Mouse (Mus musculus): ENCODE measurements around the gene 4921524J17Rik. TPM values are rescaled to one million over a fixed set of nuclear protein-coding genes. Genes with fewer than 3 reads are reported as not detected.
A peak's percentile ranks its signal among the peaks of the same experiment; 100 is the strongest.

The 4921524J17Rik gene
- polyA plus RNA-seq, 1 experiment from 2014 or later: 67.0 TPM

- Histone ChIP-seq H3K27ac (ENCODE audit: low read depth, low read length) (no peak overlapping the region), H3K4me1 (ENCODE audit: control insufficient read depth, insufficient read depth, low read length) (peaks cover 10% of the 10 kb centered on the region; the same call in 1 of the 2 replicates), H3K9ac (ENCODE audit: low read depth, low read length) (no peak overlapping the region), H3K36me3 (ENCODE audit: control insufficient read depth, insufficient read depth, low read length) (no peaks in the 10 kb centered on the region), H3K9me3 (replicated peaks; ENCODE audit: control insufficient read depth, low read length) (no peaks in the 10 kb centered on the region), H3K4me3 (ENCODE audit: low read depth, low read length) (no peak overlapping the region), H3K27me3 (ENCODE audit: control insufficient read depth, insufficient read depth, low read length) (no peaks in the 10 kb centered on the region), H3K4me2 (no peak overlapping the region)
- ATAC-seq (replicated peaks; ENCODE audit: insufficient number of reproducible peaks, low FRiP score, low TSS enrichment): no peak
- WGBS (ENCODE audit: insufficient replicate concordance): 29% methylated on average over 1 of the region's 1 CpGs
These were observed 41.2 kb downstream of the 4921524J17Rik start for GRCm38 (mm10) chr8:85391438-85391837.

- peaks cover 23% of the 10 kb centered on the region for H3K4me1 ChIP-seq (ENCODE audit: control insufficient read depth, insufficient read depth, low read length)
- WGBS (ENCODE audit: insufficient replicate concordance): 68% methylated on average over 6 of the region's 6 CpGs
- no peak within 1 kb of the TSS for H3K4me2 ChIP-seq
- H3K9me3 ChIP-seq (replicated peaks; ENCODE audit: control insufficient read depth, low read length): no peaks in the 10 kb centered on the region
- no peaks in the 10 kb centered on the region for H3K36me3 ChIP-seq (ENCODE audit: control insufficient read depth, insufficient read depth, low read length)
- H3K27ac ChIP-seq (ENCODE audit: low read depth, low read length): no peak within 1 kb of the TSS
- no peaks in the 10 kb centered on the region for H3K27me3 ChIP-seq (ENCODE audit: control insufficient read depth, insufficient read depth, low read length)
- no peak for ATAC-seq (replicated peaks; ENCODE audit: insufficient number of reproducible peaks, low FRiP score, low TSS enrichment)
- no peak within 1 kb of the TSS for H3K9ac ChIP-seq (ENCODE audit: low read depth, low read length)
- no peak within 1 kb of the TSS for H3K4me3 ChIP-seq (ENCODE audit: low read depth, low read length)
These were observed 46.4 kb downstream of the 4921524J17Rik start, which contains the start of gene Mylk3 for GRCm38 (mm10) chr8:85386205-85386604. Gene Mylk3, minus strand, starts transcription at chr8:85386345.

- WGBS (ENCODE audit: insufficient replicate concordance): 55% methylated on average over 4 of the region's 4 CpGs
- peak overlapping the region; percentile 99 for H3K27ac ChIP-seq (ENCODE audit: low read depth, low read length)
- no peak for ATAC-seq (replicated peaks; ENCODE audit: insufficient number of reproducible peaks, low FRiP score, low TSS enrichment)
- peak overlapping the region; percentile 70; the same call in 1 of the 2 replicates for H3K9ac ChIP-seq (ENCODE audit: low read depth, low read length)
- H3K27me3 ChIP-seq (ENCODE audit: control insufficient read depth, insufficient read depth, low read length): no peaks in the 10 kb centered on the region
- no peaks in the 10 kb centered on the region for H3K9me3 ChIP-seq (replicated peaks; ENCODE audit: control insufficient read depth, low read length)
- no peak overlapping the region for H3K4me3 ChIP-seq (ENCODE audit: low read depth, low read length)
- peak overlapping the region; percentile 74 for H3K4me2 ChIP-seq
- no peaks in the 10 kb centered on the region for H3K36me3 ChIP-seq (ENCODE audit: control insufficient read depth, insufficient read depth, low read length)
- H3K4me1 ChIP-seq (ENCODE audit: control insufficient read depth, insufficient read depth, low read length): peaks cover 42% of the 10 kb centered on the region
These were observed 50.7 kb downstream of the 4921524J17Rik start for GRCm38 (mm10) chr8:85381926-85382325.

DNA sequence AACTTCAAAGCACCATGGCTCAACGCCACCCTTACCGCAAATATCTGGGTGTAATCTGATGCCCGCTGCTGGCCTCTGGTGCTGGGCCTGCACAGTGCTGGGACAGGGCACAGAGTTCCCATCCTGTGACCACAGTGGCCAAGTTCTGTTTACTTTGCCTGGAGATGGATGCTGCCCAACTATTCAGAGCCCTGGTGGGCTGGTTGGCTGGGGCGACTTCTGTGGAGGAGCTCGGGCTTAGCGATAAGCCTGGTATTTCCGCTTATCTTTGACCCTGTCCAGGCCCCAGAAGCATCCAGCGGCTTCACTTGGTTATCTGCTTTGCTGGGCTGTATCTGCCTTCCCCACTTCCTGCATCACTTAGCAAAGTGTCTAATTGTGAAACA is 51.8 kb downstream of the 4921524J17Rik start:
- peaks cover 48% of the 10 kb centered on the region for H3K4me1 ChIP-seq (ENCODE audit: control insufficient read depth, insufficient read depth, low read length)
- H3K4me3 ChIP-seq (ENCODE audit: low read depth, low read length): peak overlapping the region; percentile 42
- peak overlapping the region; percentile 76 for H3K9ac ChIP-seq (ENCODE audit: low read depth, low read length)
- H3K4me2 ChIP-seq: peak overlapping the region; percentile 74
- WGBS (ENCODE audit: insufficient replicate concordance): 11% methylated on average over 8 of the region's 8 CpGs
- H3K9me3 ChIP-seq (replicated peaks; ENCODE audit: control insufficient read depth, low read length): no peaks in the 10 kb centered on the region
- H3K36me3 ChIP-seq (ENCODE audit: control insufficient read depth, insufficient read depth, low read length): no peaks in the 10 kb centered on the region
- H3K27me3 ChIP-seq (ENCODE audit: control insufficient read depth, insufficient read depth, low read length): no peaks in the 10 kb centered on the region
- ATAC-seq (replicated peaks; ENCODE audit: insufficient number of reproducible peaks, low FRiP score, low TSS enrichment): peak; percentile 88
- peak overlapping the region; percentile 99 for H3K27ac ChIP-seq (ENCODE audit: low read depth, low read length)

DNA sequence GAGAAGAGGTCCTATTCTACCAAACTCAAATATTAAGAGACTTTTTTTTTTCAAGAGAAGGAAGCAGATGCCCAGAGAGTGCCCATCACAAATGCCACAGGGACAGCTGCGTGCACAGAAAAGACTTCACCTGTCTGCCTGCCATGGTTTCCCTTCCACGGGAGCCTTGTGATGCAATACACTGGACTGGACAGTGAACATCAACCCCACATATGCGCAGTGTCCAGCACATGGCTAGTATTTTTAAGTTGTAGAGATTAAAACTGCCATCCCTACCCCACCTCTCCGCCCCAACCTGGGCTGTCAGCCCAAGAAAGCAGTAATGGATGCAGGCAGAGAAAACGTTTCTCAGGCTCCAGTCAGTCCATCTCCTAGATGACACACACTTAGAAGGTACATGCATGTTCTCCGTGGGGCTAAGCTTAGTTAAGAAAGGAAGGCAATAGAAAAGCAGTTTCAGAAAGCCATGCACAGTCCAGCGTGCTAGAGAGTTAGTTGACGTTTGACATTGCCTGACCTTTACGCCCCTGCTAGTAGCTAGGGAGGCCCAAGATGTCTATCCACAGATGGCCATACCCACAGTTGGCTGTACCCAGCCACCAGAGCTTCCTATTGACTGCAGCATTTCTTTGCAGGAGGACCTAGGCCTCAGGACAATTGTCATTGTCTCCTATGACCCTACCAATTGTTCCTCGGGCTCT is 52.4 kb downstream of the 4921524J17Rik start:
- no peaks in the 10 kb centered on the region for H3K27me3 ChIP-seq (ENCODE audit: control insufficient read depth, insufficient read depth, low read length)
- H3K4me2 ChIP-seq: peak overlapping the region; percentile 74
- peaks cover 51% of the 10 kb centered on the region for H3K4me1 ChIP-seq (ENCODE audit: control insufficient read depth, insufficient read depth, low read length)
- peak overlapping the region; percentile 76 for H3K9ac ChIP-seq (ENCODE audit: low read depth, low read length)
- H3K4me3 ChIP-seq (ENCODE audit: low read depth, low read length): peak overlapping the region; percentile 42
- 33% methylated on average over 10 of the region's 10 CpGs for WGBS (ENCODE audit: insufficient replicate concordance)
- H3K36me3 ChIP-seq (ENCODE audit: control insufficient read depth, insufficient read depth, low read length): no peaks in the 10 kb centered on the region
- ATAC-seq (replicated peaks; ENCODE audit: insufficient number of reproducible peaks, low FRiP score, low TSS enrichment): peak; percentile 33
- H3K9me3 ChIP-seq (replicated peaks; ENCODE audit: control insufficient read depth, low read length): no peaks in the 10 kb centered on the region
- peak overlapping the region; percentile 99 for H3K27ac ChIP-seq (ENCODE audit: low read depth, low read length)

- Histone ChIP-seq H3K9ac (ENCODE audit: low read depth, low read length) (peak overlapping the region; percentile 76), H3K4me1 (ENCODE audit: control insufficient read depth, insufficient read depth, low read length) (peaks cover 54% of the 10 kb centered on the region), H3K27me3 (ENCODE audit: control insufficient read depth, insufficient read depth, low read length) (no peaks in the 10 kb centered on the region), H3K4me3 (ENCODE audit: low read depth, low read length) (peak overlapping the region; percentile 42), H3K27ac (ENCODE audit: low read depth, low read length) (peak overlapping the region; percentile 99), H3K9me3 (replicated peaks; ENCODE audit: control insufficient read depth, low read length) (no peaks in the 10 kb centered on the region), H3K4me2 (peak overlapping the region; percentile 74), H3K36me3 (ENCODE audit: control insufficient read depth, insufficient read depth, low read length) (no peaks in the 10 kb centered on the region)
- ATAC-seq (replicated peaks; ENCODE audit: insufficient number of reproducible peaks, low FRiP score, low TSS enrichment): peak; percentile 64
- 6% methylated on average over 2 of the region's 2 CpGs for WGBS (ENCODE audit: insufficient replicate concordance)
These were observed 53.4 kb downstream of the 4921524J17Rik start for GRCm38 (mm10) chr8:85379142-85379781.

DNA sequence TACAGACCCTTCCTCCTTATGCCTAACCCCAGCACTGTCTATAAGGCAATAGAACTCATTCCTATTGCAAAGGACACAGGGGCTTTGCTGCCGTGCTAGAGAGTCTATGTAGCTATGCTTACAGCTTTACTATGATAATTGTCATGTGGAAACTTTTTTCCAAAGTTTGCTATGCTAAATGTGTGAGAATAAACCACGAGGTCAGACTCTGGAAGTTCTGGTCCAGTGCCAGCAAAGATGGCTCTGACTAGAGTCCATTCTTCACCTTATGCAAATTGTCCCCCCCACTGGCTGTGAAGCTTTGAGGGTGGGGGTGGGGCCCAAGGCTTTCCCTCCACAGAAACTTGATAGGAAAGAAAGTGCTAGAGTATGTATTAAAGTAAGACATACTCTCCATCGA is 56.1 kb downstream of the 4921524J17Rik start:
- no peaks in the 10 kb centered on the region for H3K27me3 ChIP-seq (ENCODE audit: control insufficient read depth, insufficient read depth, low read length)
- H3K4me3 ChIP-seq (ENCODE audit: low read depth, low read length): no peak overlapping the region
- H3K9ac ChIP-seq (ENCODE audit: low read depth, low read length): no peak overlapping the region
- ATAC-seq (replicated peaks; ENCODE audit: insufficient number of reproducible peaks, low FRiP score, low TSS enrichment): no peak
- no peaks in the 10 kb centered on the region for H3K9me3 ChIP-seq (replicated peaks; ENCODE audit: control insufficient read depth, low read length)
- H3K4me1 ChIP-seq (ENCODE audit: control insufficient read depth, insufficient read depth, low read length): peaks cover 50% of the 10 kb centered on the region
- 52% methylated on average over 3 of the region's 3 CpGs for WGBS (ENCODE audit: insufficient replicate concordance)
- no peak overlapping the region for H3K27ac ChIP-seq (ENCODE audit: low read depth, low read length)
- no peak overlapping the region for H3K4me2 ChIP-seq
- H3K36me3 ChIP-seq (ENCODE audit: control insufficient read depth, insufficient read depth, low read length): no peaks in the 10 kb centered on the region

DNA sequence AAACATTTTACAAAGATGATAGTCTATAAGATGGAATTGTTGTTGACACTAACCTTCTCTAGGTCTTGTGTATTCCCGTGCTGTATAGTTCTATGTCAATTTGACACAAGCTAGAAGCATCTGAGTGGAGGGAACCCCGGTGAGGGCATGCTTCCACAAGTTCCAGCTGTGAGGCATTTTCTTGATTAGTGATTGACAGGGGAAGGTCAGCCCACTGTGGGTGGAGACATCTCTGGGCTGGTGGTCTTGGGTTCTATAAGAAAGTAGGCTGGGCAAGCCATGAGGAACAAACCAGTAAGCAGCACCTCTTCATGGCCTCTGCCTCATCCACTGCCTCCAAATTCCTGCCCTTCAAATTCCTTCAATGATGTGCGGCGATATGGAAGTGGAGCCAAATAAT is 58.3 kb downstream of the 4921524J17Rik start:
- H3K4me3 ChIP-seq (ENCODE audit: low read depth, low read length): no peak overlapping the region
- no peak overlapping the region for H3K9ac ChIP-seq (ENCODE audit: low read depth, low read length)
- no peaks in the 10 kb centered on the region for H3K36me3 ChIP-seq (ENCODE audit: control insufficient read depth, insufficient read depth, low read length)
- no peaks in the 10 kb centered on the region for H3K9me3 ChIP-seq (replicated peaks; ENCODE audit: control insufficient read depth, low read length)
- no peak for ATAC-seq (replicated peaks; ENCODE audit: insufficient number of reproducible peaks, low FRiP score, low TSS enrichment)
- 39% methylated on average over 4 of the region's 4 CpGs for whole genome bisulfite sequencing (ENCODE audit: insufficient replicate concordance)
- peaks cover 30% of the 10 kb centered on the region for H3K4me1 ChIP-seq (ENCODE audit: control insufficient read depth, insufficient read depth, low read length)
- no peak overlapping the region for H3K27ac ChIP-seq (ENCODE audit: low read depth, low read length)
- peak overlapping the region; percentile 6; the same call in 1 of the 2 replicates for H3K4me2 ChIP-seq
- no peaks in the 10 kb centered on the region for H3K27me3 ChIP-seq (ENCODE audit: control insufficient read depth, insufficient read depth, low read length)
